Mouse (Mus musculus) liver, postnatal 0 days (tissue): ENCODE results near the gene Agfg2.

Experiments
- CTCF ChIP-seq: sonication (generic); IDR thresholded peaks from 2 replicates; pipeline ENCODE4 v1.5.1; 2016; ENCODE audit warnings: antibody characterized with exemption, low read depth
- EP300 ChIP-seq: IDR thresholded peaks from 2 replicates; pipeline ENCODE4 v1.6.1; 2016; ENCODE audit warnings: antibody characterized with exemption, low read depth, mild to moderate bottlenecking

GRCm38 (mm10) chr5:137613076-137613475, 71.5 kb downstream of the Agfg2 start:
- TF ChIP-seq CTCF (no peak), EP300 (no peak)
